Mouse (Mus musculus) midbrain, embryonic 11.5 days (tissue): ENCODE results near the gene Epn2. TPM values are rescaled to one million over a fixed set of nuclear protein-coding genes. Genes with fewer than 3 reads are reported as not detected.

Experiments
- ATAC-seq: fragments of 200-750 bp; cut with Nextera tagmentation; 2 replicates; pipeline ENCODE4 v1.8.0; 2017; ENCODE audit warnings: moderate TSS enrichment, moderate library complexity; ENCODE audit not compliant: low FRiP score
- DNase-seq: peaks from one replicate; pipeline ENCODE4 v3.0.0; 2015; ENCODE audit warnings: low spot score; ENCODE audit errors: missing footprints
- H3K27ac ChIP-seq: fragments of 300-500 bp; sonication (generic); 2 replicates; pipeline ENCODE4 v1.5.1; 2014; ENCODE audit warnings: low read depth, low read length
- H3K27me3 ChIP-seq: fragments of 300-500 bp; sonication (generic); 2 replicates; pipeline ENCODE4 v1.6.1; 2014; ENCODE audit warnings: mild to moderate bottlenecking, low read length, moderate library complexity, mixed read lengths; ENCODE audit not compliant: control insufficient read depth, insufficient read depth
- H3K36me3 ChIP-seq: fragments of 300-500 bp; sonication (generic); 2 replicates; pipeline ENCODE4 v1.6.1; 2014; ENCODE audit warnings: mild to moderate bottlenecking, low read length, moderate library complexity, mixed read lengths; ENCODE audit not compliant: control insufficient read depth, insufficient read depth
- H3K4me1 ChIP-seq: fragments of 300-500 bp; sonication (generic); 2 replicates; pipeline ENCODE4 v1.6.1; 2014; ENCODE audit warnings: low read length; ENCODE audit not compliant: control insufficient read depth, insufficient read depth
- H3K4me2 ChIP-seq: fragments of 300-500 bp; sonication (generic); 2 replicates; pipeline ENCODE4 v1.6.1; 2014; ENCODE audit warnings: mild to moderate bottlenecking, moderate library complexity
- H3K4me3 ChIP-seq: fragments of 300-500 bp; sonication (generic); 2 replicates; pipeline ENCODE4 v1.5.1; 2014; ENCODE audit warnings: low read depth, low read length
- H3K9ac ChIP-seq: fragments of 300-500 bp; sonication (generic); 2 replicates; pipeline ENCODE4 v1.6.1; 2014; ENCODE audit warnings: low read length
- H3K9me3 ChIP-seq: fragments of 300-500 bp; sonication (generic); 2 replicates; pipeline ENCODE4 v1.6.1; 2016; ENCODE audit warnings: low read length; ENCODE audit not compliant: control insufficient read depth
- WGBS: fragments of 180-500 bp; shearing (Covaris S2); extraction: QIAGEN DNeasy Blood & Tissue Kit; methylation state at CpG from one replicate; pipeline ENCODE4 v1.1.7; 2014; 5-methylcytosine and 5-hydroxymethylcytosine counted together
- polyA plus RNA-seq: library from polyadenylated mRNA; unstranded; fragments of >200 nt; fragmentation: Nextera tagmentation; extraction: Ambion mirVana; gene quantifications from 2 replicates; pipeline ENCODE4 v1.2.1, GENCODE M21; 2014

Epn2 gene
- polyA plus RNA-seq, 1 experiment from 2014 or later = 28.5 TPM

- Histone ChIP-seq H3K4me3 (no peak overlapping the region; the same call in 1 of the 2 replicates), H3K27me3 (no peaks in the 10 kb centered on the region), H3K36me3 (peaks cover 26% of the 10 kb centered on the region), H3K4me2 (peak overlapping the region; percentile 22; the same call in 1 of the 2 replicates), H3K27ac (no peak overlapping the region), H3K9me3 (no peaks in the 10 kb centered on the region), H3K4me1 (peaks cover 18% of the 10 kb centered on the region), H3K9ac (no peak overlapping the region)
- peak; percentile 8 for DNase-seq
- WGBS = 92% methylated on average over 14 of the region's 14 CpGs
- ATAC-seq = no peak
These were observed 92.8 kb downstream of the Epn2 start for GRCm38 (mm10) chr11:61486458-61487219.

GRCm38 (mm10) chr11:61485541-61486457 lies 93.7 kb downstream of the Epn2 start:
- ATAC-seq (no peak), DNase-seq (peak; percentile 89)
- H3K4me3 ChIP-seq = 0 out of 2 replicates have a peak overlapping the region, but pooled peaks have one; percentile 4
- peak overlapping the region; percentile 93 for H3K27ac ChIP-seq
- no peaks in the 10 kb centered on the region for H3K9me3 ChIP-seq
- peak overlapping the region; percentile 61 for H3K9ac ChIP-seq
- H3K36me3 ChIP-seq = peaks cover 18% of the 10 kb centered on the region
- WGBS = 68% methylated on average over 22 of the region's 22 CpGs
- H3K27me3 ChIP-seq = no peaks in the 10 kb centered on the region
- H3K4me1 ChIP-seq = peaks cover 18% of the 10 kb centered on the region
- H3K4me2 ChIP-seq = peak overlapping the region; percentile 35

GRCm38 (mm10) chr11:61484613-61485540 lies 94.6 kb downstream of the Epn2 start, which contains the start of gene Mfap4:
Gene Mfap4 (plus strand): TSS chr11:61485431.
- Histone ChIP-seq H3K4me2 (peak within 1 kb of the TSS; percentile 35), H3K27ac (peak within 1 kb of the TSS; percentile 93), H3K4me3 (peak within 1 kb of the TSS; percentile 4; the same call in 1 of the 2 replicates), H3K4me1 (peaks cover 18% of the 10 kb centered on the region), H3K36me3 (peaks cover 9% of the 10 kb centered on the region), H3K9me3 (no peaks in the 10 kb centered on the region), H3K9ac (peak within 1 kb of the TSS; percentile 61), H3K27me3 (no peaks in the 10 kb centered on the region)
- 10% methylated on average over 20 of the region's 20 CpGs for WGBS
- ATAC-seq (peak; percentile 88), DNase-seq (peak; percentile 96)

- 12% methylated on average over 10 of the region's 10 CpGs for WGBS
- no peaks in the 10 kb centered on the region for H3K9me3 ChIP-seq
- no peak for DNase-seq
- H3K4me1 ChIP-seq = peaks cover 18% of the 10 kb centered on the region
- peak; percentile 36 for ATAC-seq
- peak overlapping the region; percentile 35; the same call in 1 of the 2 replicates for H3K4me2 ChIP-seq
- peak overlapping the region; percentile 93 for H3K27ac ChIP-seq
- H3K4me3 ChIP-seq = peak overlapping the region; percentile 4; the same call in 1 of the 2 replicates
- H3K27me3 ChIP-seq = no peaks in the 10 kb centered on the region
- H3K36me3 ChIP-seq = peaks cover 4% of the 10 kb centered on the region
- peak overlapping the region; percentile 61 for H3K9ac ChIP-seq
These were observed 95.3 kb downstream of the Epn2 start for GRCm38 (mm10) chr11:61484256-61484612.

- Histone ChIP-seq H3K4me2 (no peak overlapping the region), H3K9ac (no peak overlapping the region), H3K27me3 (no peaks in the 10 kb centered on the region), H3K36me3 (no peaks in the 10 kb centered on the region), H3K4me1 (peaks cover 18% of the 10 kb centered on the region), H3K9me3 (no peaks in the 10 kb centered on the region), H3K4me3 (no peak overlapping the region), H3K27ac (peak overlapping the region; percentile 93; the same call in 1 of the 2 replicates)
- peak; percentile 84 for DNase-seq
- no peak for ATAC-seq
- WGBS = 74% methylated on average over 13 of the region's 13 CpGs
These were observed 96.2 kb downstream of the Epn2 start for GRCm38 (mm10) chr11:61483226-61483845.

GRCm38 (mm10) chr11:61481239-61482090 lies 98.0 kb downstream of the Epn2 start:
- ATAC-seq (no peak), DNase-seq (peak; percentile 49)
- H3K4me3 ChIP-seq = no peak overlapping the region
- no peak overlapping the region for H3K9ac ChIP-seq
- WGBS = 84% methylated on average over 9 of the region's 9 CpGs
- H3K27me3 ChIP-seq = no peaks in the 10 kb centered on the region
- no peaks in the 10 kb centered on the region for H3K36me3 ChIP-seq
- no peak overlapping the region for H3K27ac ChIP-seq
- H3K9me3 ChIP-seq = no peaks in the 10 kb centered on the region
- H3K4me1 ChIP-seq = peaks cover 24% of the 10 kb centered on the region
- no peak overlapping the region for H3K4me2 ChIP-seq

GRCm38 (mm10) chr11:61478788-61479187 lies 100.7 kb downstream of the Epn2 start:
- H3K9me3 ChIP-seq = no peaks in the 10 kb centered on the region
- peak; percentile 61 for DNase-seq
- WGBS = 85% methylated on average over 4 of the region's 4 CpGs

More at GRCm38 (mm10) chr11:61478788-61479187, 100.7 kb downstream of the Epn2 start:
- Histone ChIP-seq H3K4me2 (no peak overlapping the region), H3K4me1 (peaks cover 8% of the 10 kb centered on the region), H3K27me3 (no peaks in the 10 kb centered on the region), H3K36me3 (no peaks in the 10 kb centered on the region), H3K9ac (no peak overlapping the region), H3K4me3 (no peak overlapping the region), H3K27ac (no peak overlapping the region)
- ATAC-seq = no peak
